Mouse (Mus musculus): ENCODE data around the gene Igdcc4. TPM values are rescaled to one million over a fixed set of nuclear protein-coding genes. Genes with fewer than 3 reads are reported as not detected.

Gene Igdcc4
- polyA plus RNA-seq, 1 experiment from 2014 or later, result 9.7 TPM

GRCm38 (mm10) chr9:65164870-65165269, 63.6 kb downstream of the Igdcc4 start:
- H3K4me2 ChIP-seq, result no peak overlapping the region
- 29% methylated on average over 1 of the region's 1 CpGs for WGBS
- no peak overlapping the region for H3K4me3 ChIP-seq
- H3K9me3 ChIP-seq, result no peaks in the 10 kb centered on the region
- no peak overlapping the region for H3K27ac ChIP-seq
- no peak overlapping the region for H3K9ac ChIP-seq
- peaks cover 74% of the 10 kb centered on the region for H3K4me1 ChIP-seq (replicated peaks)
- no peaks in the 10 kb centered on the region for H3K27me3 ChIP-seq
- no peaks in the 10 kb centered on the region for H3K36me3 ChIP-seq
- ATAC-seq (ENCODE audit: low FRiP score), result no peak

- no peaks in the 10 kb centered on the region for H3K27me3 ChIP-seq
- H3K4me3 ChIP-seq, result no peak overlapping the region
- no peak overlapping the region for H3K27ac ChIP-seq
- no peak overlapping the region for H3K4me2 ChIP-seq
- peaks cover 64% of the 10 kb centered on the region for H3K4me1 ChIP-seq (replicated peaks)
- no peaks in the 10 kb centered on the region for H3K36me3 ChIP-seq
- H3K9me3 ChIP-seq, result no peaks in the 10 kb centered on the region
- no peak overlapping the region for H3K9ac ChIP-seq
- ATAC-seq (ENCODE audit: low FRiP score), result no peak
- 58% methylated on average over 9 of the region's 9 CpGs for WGBS
Measured at GRCm38 (mm10) chr9:65166386-65166785, 65.1 kb downstream of the Igdcc4 start.

- H3K27ac ChIP-seq, result peak overlapping the region; percentile 26; the same call in 1 of the 2 replicates
- H3K4me2 ChIP-seq, result no peak overlapping the region
- peaks cover 5% of the 10 kb centered on the region; the same call in 1 of the 2 replicates for H3K36me3 ChIP-seq
- H3K9me3 ChIP-seq, result no peaks in the 10 kb centered on the region
- 46% methylated on average over 2 of the region's 6 CpGs for WGBS
- peaks cover 44% of the 10 kb centered on the region for H3K4me1 ChIP-seq (replicated peaks)
- H3K27me3 ChIP-seq, result no peaks in the 10 kb centered on the region
- ATAC-seq (ENCODE audit: low FRiP score), result no peak
- H3K4me3 ChIP-seq, result no peak overlapping the region
- no peak overlapping the region for H3K9ac ChIP-seq
Measured at GRCm38 (mm10) chr9:65168534-65168933, 67.2 kb downstream of the Igdcc4 start.

GRCm38 (mm10) chr9:65168952-65169351, 67.7 kb downstream of the Igdcc4 start:
- no peak for ATAC-seq (ENCODE audit: low FRiP score)
- H3K27ac ChIP-seq, result peak overlapping the region; percentile 26
- H3K9ac ChIP-seq, result no peak overlapping the region
- no peak overlapping the region for H3K4me3 ChIP-seq
- peaks cover 40% of the 10 kb centered on the region for H3K4me1 ChIP-seq (replicated peaks)
- WGBS, result 38% methylated on average over 4 of the region's 4 CpGs
- H3K27me3 ChIP-seq, result no peaks in the 10 kb centered on the region
- H3K4me2 ChIP-seq, result no peak overlapping the region
- no peaks in the 10 kb centered on the region for H3K9me3 ChIP-seq
- peaks cover 5% of the 10 kb centered on the region; the same call in 1 of the 2 replicates for H3K36me3 ChIP-seq

- no peak overlapping the region; the same call in 1 of the 2 replicates for H3K27ac ChIP-seq
- H3K9me3 ChIP-seq, result no peaks in the 10 kb centered on the region
- H3K9ac ChIP-seq, result no peak overlapping the region
- no peak overlapping the region for H3K4me3 ChIP-seq
- peaks cover 50% of the 10 kb centered on the region for H3K4me1 ChIP-seq (replicated peaks)
- H3K4me2 ChIP-seq, result no peak overlapping the region
- H3K36me3 ChIP-seq, result peaks cover 5% of the 10 kb centered on the region; the same call in 1 of the 2 replicates
- 71% methylated on average over 9 of the region's 9 CpGs for WGBS
- H3K27me3 ChIP-seq, result no peaks in the 10 kb centered on the region
- no peak for ATAC-seq (ENCODE audit: low FRiP score)
Measured at GRCm38 (mm10) chr9:65172654-65173053, 71.4 kb downstream of the Igdcc4 start.

- Histone ChIP-seq H3K27me3 (no peaks in the 10 kb centered on the region), H3K4me1 (replicated peaks) (peaks cover 55% of the 10 kb centered on the region), H3K9me3 (no peaks in the 10 kb centered on the region), H3K27ac (peak overlapping the region; percentile 89), H3K4me2 (peak overlapping the region; percentile 3; the same call in 1 of the 2 replicates), H3K4me3 (no peak overlapping the region), H3K9ac (peak overlapping the region; percentile 55; the same call in 1 of the 2 replicates), H3K36me3 (peaks cover 5% of the 10 kb centered on the region; the same call in 1 of the 2 replicates)
- ATAC-seq (ENCODE audit: low FRiP score), result peak; percentile 49
- 4% methylated on average over 5 of the region's 5 CpGs for WGBS
Measured at GRCm38 (mm10) chr9:65175234-65175938, 74.1 kb downstream of the Igdcc4 start.

GRCm38 (mm10) chr9:65175939-65176871, 74.9 kb downstream of the Igdcc4 start:
- Histone ChIP-seq H3K9ac (peak overlapping the region; percentile 55; the same call in 1 of the 2 replicates), H3K9me3 (no peaks in the 10 kb centered on the region), H3K27me3 (no peaks in the 10 kb centered on the region), H3K27ac (peak overlapping the region; percentile 89), H3K36me3 (peaks cover 8% of the 10 kb centered on the region), H3K4me2 (peak overlapping the region; percentile 3; the same call in 1 of the 2 replicates), H3K4me1 (replicated peaks) (peaks cover 64% of the 10 kb centered on the region), H3K4me3 (no peak overlapping the region)
- 11% methylated on average over 9 of the region's 9 CpGs for WGBS
- peak; percentile 75 for ATAC-seq (ENCODE audit: low FRiP score)

- H3K4me3 ChIP-seq, result no peak overlapping the region
- ATAC-seq (ENCODE audit: low FRiP score), result no peak
- WGBS, result 48% methylated on average over 3 of the region's 3 CpGs
- H3K4me1 ChIP-seq (replicated peaks), result peaks cover 75% of the 10 kb centered on the region
- H3K9ac ChIP-seq, result peak overlapping the region; percentile 64; the same call in 1 of the 2 replicates
- peaks cover 21% of the 10 kb centered on the region for H3K36me3 ChIP-seq
- H3K9me3 ChIP-seq, result no peaks in the 10 kb centered on the region
- peak overlapping the region; percentile 89 for H3K27ac ChIP-seq
- no peaks in the 10 kb centered on the region for H3K27me3 ChIP-seq
- no peak overlapping the region for H3K4me2 ChIP-seq
Measured at GRCm38 (mm10) chr9:65177497-65177896, 76.2 kb downstream of the Igdcc4 start.

- H3K27me3 ChIP-seq, result no peaks in the 10 kb centered on the region
- WGBS, result 33% methylated on average over 10 of the region's 10 CpGs
- no peak for ATAC-seq (ENCODE audit: low FRiP score)
- H3K4me2 ChIP-seq, result peak overlapping the region; percentile 35; the same call in 1 of the 2 replicates
- peak overlapping the region; percentile 64 for H3K9ac ChIP-seq
- no peaks in the 10 kb centered on the region for H3K9me3 ChIP-seq
- peaks cover 21% of the 10 kb centered on the region for H3K36me3 ChIP-seq
- peaks cover 79% of the 10 kb centered on the region for H3K4me1 ChIP-seq (replicated peaks)
- no peak overlapping the region for H3K4me3 ChIP-seq
- peak overlapping the region; percentile 89 for H3K27ac ChIP-seq
Measured at GRCm38 (mm10) chr9:65177912-65178311, 76.6 kb downstream of the Igdcc4 start.

- 4% methylated on average over 22 of the region's 22 CpGs for WGBS
- Histone ChIP-seq H3K9ac (peak overlapping the region; percentile 64), H3K9me3 (no peaks in the 10 kb centered on the region), H3K27ac (peak overlapping the region; percentile 89), H3K36me3 (peaks cover 26% of the 10 kb centered on the region), H3K4me3 (no peak overlapping the region), H3K4me1 (replicated peaks) (peaks cover 79% of the 10 kb centered on the region), H3K27me3 (no peaks in the 10 kb centered on the region), H3K4me2 (peak overlapping the region; percentile 35)
- ATAC-seq (ENCODE audit: low FRiP score), result peak; percentile 49
Measured at GRCm38 (mm10) chr9:65178336-65179213, 77.3 kb downstream of the Igdcc4 start.

GRCm38 (mm10) chr9:65179817-65180624, 78.7 kb downstream of the Igdcc4 start:
- H3K9ac ChIP-seq, result 0 out of 2 replicates have a peak overlapping the region, but pooled peaks have one; percentile 64
- peaks cover 77% of the 10 kb centered on the region for H3K4me1 ChIP-seq (replicated peaks)
- H3K27ac ChIP-seq, result peak overlapping the region; percentile 89
- no peak overlapping the region for H3K4me3 ChIP-seq
- no peak for ATAC-seq (ENCODE audit: low FRiP score)
- no peaks in the 10 kb centered on the region for H3K27me3 ChIP-seq
- peak overlapping the region; percentile 21; the same call in 1 of the 2 replicates for H3K4me2 ChIP-seq
- WGBS, result 22% methylated on average over 17 of the region's 17 CpGs
- H3K36me3 ChIP-seq, result peaks cover 38% of the 10 kb centered on the region
- no peaks in the 10 kb centered on the region for H3K9me3 ChIP-seq
